Mouse (Mus musculus): ENCODE results near the gene Zfp618.
A peak's percentile ranks its signal among the peaks of the same experiment; 100 is the strongest.

The Zfp618 gene

DNA sequence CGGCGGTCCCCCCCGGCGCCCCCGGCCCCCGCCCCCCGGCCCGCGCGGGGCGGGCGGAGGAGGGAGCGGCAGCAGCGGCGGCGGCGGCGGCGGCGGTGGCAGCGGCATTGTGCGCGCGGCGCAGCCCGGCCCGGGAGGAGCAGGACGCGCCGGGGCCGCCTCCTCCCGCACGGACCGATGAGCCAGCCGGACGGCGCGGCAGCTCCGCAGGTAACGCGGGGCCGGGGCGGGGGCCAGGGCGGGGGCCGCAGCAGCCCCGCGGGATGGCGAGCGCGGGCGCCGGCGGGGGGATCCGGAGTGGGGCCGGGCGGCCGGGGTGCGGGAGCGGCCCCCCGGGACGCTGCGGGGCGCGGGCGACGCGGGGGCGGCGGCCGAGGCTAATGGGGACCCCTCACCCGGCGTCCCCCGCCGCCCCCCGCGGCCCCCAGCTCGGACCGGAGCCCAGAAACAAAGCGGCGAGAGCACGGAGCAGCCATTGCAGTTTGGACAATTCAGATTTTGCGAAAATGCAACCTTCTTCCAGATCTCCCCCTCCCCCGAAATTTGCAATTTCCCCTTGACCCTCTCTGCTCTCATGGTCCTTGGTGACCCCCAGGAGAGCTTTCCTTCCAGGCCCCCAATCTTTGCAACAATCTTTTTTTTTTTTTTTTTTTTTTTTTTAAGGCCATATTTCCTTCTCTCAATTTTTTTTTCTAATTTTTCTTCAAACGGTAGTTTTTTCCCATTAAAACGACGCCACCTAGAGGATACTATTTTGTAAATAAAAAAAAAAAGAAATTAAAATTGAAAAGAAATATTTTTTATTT, at the start of gene Zfp618:
Gene Zfp618, plus strand, starts transcription at position 77 of the 806 bp plus-strand sequence.
- DNase-seq (ENCODE audit: low spot score in 2 of 2), result no peak

DNA sequence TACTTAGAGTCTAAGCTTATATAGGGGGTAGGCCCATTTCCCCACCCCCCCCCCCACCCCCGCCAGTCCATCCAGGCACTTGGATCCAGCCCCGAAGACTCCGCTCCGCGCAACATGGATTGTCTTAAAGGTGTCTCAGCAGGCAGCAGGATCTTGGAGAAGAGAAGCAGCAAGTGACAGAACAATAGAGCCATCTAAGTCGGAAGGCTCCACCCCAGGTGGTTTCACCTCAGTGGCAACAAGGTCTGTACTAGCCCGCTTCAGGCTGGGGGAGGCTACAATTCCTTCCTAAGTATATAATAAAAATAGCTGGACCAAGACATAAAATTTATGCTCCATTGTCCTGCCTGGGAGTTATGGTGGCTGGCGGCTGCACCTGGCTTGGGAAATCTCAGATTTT, 48.3 kb upstream of the Zfp618 start:
- DNase-seq (ENCODE audit: low spot score in 2 of 2), result no peak

DNA sequence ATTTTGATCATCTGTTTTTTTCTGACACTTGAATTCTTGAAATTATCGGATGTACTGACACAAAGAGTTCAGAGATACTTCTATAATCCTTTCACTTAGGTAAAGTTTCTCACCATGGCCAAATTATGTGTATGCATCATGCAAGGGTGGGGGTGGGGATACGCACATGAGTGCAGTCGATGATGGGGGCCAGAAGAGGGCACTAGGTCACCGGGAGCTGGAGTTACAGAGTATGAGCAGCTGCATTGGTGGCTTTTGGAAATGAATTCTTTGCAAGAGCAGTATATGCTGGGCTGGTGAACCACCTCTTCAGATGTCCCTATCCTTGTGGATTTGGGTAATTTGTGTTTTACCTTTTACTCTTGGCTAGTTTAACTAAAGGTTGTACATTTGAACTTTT, 31.6 kb upstream of the Zfp618 start:
- no peak for DNase-seq (ENCODE audit: low spot score in 2 of 2)

DNA sequence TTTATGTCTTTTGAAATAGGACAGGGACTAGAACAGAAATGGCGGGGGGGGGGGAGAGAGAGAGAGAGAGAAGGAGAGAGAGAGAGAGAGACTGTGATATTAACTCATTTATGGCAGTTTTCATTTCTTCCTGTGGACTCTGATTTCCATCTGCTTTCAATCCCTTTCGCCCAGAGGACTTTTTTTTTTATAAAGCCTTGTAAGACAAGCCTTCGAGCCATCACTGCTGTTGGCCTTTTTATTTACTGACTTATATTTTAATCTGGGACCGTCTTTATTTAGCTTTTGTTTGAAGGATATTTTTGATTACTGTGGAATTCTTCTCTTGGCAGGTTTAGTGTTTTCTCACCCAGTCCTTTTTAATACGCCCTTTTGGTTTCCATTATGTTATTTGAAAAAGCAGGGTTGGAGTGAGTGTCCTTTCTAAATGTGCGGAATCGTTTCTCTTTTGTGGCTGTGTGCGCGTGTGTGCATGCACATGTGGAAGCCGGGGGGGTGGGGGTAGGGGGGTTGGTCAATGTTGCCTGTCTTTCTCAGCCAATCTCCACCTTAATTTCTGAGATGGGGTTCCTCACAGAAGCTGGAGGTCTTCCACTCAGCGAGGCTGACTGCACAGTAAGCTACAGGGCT, 29.7 kb upstream of the Zfp618 start:
- no peak for DNase-seq (ENCODE audit: low spot score in 2 of 2)

DNA sequence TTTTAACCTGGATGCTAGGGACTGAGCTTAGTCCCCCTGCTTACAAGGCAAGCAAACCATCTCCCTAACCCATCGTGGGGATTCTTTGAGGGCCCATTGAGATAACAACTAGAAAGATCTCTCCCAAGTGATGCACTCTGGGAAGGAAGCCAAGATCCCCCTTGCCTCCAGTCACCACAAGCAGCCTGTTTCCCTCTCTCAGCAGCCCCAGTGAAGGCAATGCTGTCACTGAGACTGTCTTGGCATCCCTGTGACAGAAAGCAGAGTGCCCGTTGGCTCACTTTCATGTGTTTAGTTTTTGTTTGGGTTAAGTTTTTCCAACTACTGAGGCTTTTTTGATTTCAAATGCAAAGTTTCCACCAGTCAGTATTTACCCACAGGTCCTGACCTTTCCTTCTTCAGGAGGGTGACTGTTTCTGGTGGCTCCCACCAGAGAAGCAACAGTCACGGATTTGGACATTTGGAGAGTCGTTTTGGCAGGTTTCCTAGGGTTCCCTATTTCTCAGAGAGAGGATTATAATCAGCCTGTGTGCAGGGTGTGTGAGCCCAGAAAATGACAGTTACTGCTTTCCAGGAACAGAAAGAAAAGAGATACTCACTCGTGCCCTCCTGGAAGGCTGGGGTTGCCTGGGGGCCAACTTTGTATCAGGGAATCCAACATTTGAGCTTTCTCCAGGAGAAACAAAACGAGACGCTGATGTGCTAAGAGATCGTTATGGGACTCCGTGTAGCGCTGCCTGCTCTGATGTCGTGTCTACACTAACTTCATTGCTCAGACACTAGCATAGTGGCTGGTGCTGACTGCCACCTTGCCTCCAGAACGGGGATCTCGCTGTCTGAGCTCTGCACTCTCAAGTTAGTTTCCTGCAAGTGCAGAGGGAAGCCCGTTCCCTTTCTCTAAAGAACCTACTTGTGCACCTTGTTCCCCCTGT, 23.1 kb upstream of the Zfp618 start:
- no peak for DNase-seq (ENCODE audit: low spot score in 2 of 2)

DNA sequence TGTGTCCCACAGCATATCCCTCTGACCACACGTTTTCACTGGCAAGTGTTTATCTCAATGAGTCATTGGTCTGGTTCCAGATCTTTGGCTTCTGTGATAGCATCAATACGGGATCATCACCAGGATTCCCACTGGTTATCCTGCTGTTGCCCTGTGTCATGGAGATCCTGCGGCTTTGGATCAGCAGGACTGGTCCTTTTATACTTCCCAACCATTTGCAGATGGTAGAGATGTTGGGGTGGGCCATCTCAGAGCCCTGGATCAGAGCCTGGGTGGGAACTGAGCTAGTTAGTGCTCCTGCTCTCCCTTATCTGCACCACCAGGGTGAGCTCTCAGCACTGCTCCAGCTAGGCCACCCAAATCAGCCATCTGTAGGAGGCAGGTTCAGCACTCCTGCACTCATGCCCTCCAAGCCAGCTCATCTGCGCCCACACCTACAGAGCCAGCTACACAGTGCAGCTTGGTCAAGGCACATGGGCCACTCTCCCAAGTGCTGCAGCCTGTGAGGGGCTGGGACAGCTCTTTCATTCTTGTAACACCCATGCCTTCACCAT, 21.0 kb upstream of the Zfp618 start:
- no peak for DNase-seq (ENCODE audit: low spot score in 2 of 2)

DNA sequence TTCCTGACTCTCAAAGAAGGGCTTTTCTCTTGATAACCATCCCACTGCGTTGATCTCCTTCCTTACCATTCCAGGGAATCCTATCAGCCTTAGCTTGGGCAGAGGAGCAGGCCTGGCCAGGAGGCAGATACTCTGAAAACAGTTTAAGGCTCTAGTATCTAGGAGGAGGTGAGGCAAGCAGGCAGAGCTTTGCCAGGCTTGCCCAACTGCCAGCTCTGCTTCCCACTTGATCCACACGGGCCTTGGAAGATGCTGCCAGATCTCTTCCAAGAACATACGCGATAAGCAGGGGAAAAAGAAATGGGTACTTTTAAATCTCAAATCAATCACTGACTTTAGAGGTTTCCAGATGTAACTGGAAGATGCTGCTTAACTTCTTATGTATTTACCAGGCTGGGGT, 1.6 kb upstream of the Zfp618 start:
- peak in 1 of 2 experiments; percentile 43 for DNase-seq (ENCODE audit: low spot score in 2 of 2)

DNA sequence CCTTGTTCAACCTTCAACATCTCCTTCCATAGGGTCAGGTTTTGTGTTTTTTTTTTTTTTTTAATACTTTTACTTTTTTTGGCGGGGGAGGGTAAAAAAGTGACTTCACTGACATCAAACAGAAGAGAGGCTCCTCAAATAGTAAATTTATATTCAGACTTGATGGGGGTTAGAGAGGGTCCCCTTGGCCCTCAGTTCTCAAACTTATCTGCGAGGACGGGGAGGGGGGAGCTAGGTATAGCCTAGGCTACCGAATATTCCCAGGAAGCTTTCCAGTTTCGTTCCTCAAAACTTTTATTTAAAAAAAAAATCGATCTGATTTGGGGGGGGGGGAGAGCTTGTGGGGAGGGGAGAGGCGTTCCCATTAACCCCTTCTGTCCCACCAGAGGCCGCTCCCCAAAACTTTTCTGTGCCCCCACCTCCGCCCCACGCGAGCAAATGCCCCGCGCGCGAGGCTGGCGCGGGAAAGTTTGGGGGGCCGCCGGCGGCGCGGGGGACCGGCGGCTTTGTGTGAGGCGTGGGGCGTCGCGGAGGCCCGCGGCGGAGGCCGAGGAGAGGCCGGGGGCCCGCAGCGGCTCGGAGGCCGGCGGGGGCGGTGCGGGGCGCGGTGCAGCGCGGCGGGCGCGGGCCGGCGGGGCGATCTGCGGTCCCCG, 403 bp upstream of the Zfp618 start:
- DNase-seq (ENCODE audit: low spot score in 2 of 2), result no peak

DNA sequence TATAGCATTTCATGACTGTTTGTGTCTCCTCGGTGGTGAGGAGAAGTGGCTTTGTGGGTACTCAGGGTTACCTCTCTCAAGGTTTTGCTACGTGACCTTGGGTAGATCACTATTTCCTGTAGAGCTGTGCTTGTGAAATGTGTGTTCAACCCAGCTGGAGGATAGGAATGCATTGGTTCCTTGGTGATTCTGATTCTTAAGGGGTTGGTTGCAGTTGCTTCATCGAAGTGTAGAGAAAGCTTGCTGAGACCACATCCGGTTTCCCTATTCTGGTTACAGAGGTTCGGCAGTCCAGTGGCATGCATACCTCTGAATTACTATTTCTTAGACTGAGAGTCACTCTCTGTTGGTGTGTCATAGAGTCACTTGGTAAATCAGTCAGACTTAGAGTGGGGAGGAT, 4.2 kb downstream of the Zfp618 start:
- no peak for DNase-seq (ENCODE audit: low spot score in 2 of 2)

DNA sequence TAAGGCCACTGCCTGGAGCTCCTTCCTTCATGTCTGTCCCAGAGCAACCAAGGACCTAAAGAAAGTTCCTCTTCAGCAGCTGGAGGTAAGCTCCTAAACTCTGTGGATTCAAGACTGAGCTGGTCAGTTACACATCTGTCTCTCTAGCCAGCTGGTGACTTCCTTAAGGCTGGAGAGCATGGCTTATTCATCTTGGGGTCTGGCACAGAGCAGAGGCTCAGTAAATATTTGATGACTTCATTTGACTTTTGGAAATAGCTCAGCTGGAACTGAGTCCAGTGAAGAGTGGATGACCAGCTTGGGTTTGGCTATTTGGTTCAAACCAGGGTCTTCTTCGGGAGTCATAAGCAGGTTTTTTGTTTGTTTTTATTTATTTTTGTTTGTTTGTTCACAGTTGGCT, 6.6 kb downstream of the Zfp618 start:
- no peak for DNase-seq (ENCODE audit: low spot score in 2 of 2)

DNA sequence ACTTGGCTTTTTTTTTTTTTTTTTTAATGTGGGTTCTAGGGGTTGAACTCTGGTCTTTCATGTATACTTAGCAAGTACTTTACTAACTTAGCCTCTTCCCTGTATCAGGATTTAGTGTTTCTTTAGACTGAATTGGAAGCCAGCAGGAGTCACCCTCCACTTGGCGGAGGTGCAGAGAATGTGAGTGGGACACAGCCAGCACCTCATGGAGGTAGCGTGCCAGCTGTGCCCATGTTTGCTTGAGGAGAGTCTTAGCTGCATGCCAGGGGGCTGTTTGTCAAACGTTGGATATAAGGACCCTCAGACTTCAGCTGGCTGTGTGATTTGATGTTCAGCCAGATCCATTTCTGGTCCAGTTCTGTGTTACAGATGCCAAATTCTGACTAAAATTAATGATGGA, 7.7 kb downstream of the Zfp618 start:
- DNase-seq (ENCODE audit: low spot score in 2 of 2), result no peak

DNA sequence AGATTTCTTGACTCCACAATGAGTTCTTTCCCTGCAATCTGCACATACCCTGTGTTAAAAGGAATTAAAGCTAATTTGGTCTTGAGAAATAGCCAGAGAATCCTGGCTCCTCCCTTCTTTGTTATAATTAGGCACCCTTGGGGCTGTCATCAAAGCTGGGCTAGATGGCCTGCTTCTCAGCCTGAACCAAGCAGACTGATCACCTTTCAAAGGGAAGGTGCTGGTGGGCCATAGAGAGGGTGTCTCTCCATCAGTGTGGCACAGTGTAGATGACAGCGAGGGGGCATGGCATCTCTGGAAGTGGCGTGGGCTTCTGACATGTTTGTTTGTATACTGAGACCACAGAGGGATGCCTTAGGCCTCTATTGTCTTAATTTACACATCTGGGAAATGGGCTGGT, 9.5 kb downstream of the Zfp618 start:
- DNase-seq (ENCODE audit: low spot score in 2 of 2), result no peak

DNA sequence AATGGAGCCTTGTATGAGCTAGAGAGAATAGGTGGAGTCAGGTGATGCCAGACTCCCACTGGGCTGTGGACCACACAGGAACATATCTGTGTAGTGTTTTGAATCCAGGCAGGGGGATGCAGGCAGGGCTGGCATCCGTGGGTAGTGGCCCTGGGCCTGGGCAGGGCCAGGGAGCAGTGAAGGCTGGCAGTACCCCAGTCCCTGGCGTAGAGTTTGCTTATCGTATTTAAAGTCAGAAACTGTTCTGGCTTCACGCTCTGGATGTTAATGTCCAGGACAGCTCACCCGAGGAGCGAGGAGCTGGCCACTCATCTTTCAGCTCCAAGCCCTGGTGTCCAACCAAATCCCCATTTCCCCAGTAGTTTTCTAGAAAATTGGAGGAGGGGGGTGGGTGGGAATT, 10.2 kb downstream of the Zfp618 start:
- no peak for DNase-seq (ENCODE audit: low spot score in 2 of 2)

DNA sequence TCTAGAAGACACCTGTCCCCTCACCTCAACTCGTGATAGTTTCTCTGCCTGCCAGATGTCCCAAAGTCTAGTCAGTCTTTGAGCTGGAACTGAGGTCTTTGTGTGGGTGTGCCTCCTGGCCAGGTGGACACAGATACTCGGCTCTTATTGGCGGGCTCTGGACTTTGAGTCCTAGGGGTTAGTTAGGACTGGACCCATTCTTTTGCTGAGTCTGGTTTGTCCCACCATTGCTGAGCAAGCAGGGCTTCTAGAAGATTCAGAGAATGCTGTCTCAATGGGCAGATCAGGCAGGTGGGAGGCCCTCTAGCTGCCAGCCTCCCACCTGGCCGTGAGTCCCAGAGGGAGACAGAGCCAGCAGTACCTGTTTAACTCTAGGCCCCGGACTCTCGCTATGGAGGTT, 12.1 kb downstream of the Zfp618 start:
- no peak for DNase-seq (ENCODE audit: low spot score in 2 of 2)

DNA sequence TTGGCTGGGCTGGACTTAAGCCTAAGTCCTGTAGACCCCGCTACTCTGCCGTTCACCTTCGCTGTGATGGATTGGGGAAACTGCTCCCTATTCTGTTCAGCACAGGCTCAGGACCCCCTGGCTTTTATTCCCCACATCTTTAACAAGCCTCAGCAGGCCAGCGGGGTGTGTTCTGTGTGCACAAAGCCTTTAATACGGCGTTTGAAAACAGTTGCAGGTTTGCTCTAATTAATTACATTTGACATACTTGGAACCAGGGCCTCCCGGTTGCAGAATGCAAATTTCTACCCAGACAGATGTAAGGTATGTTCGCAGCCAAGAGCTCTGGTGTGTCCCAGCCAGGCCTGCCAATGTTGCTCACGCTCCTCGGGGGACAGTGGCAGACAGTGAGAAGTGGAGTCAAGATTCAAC, 13.1 kb downstream of the Zfp618 start:
- DNase-seq (ENCODE audit: low spot score in 2 of 2), result no peak

DNA sequence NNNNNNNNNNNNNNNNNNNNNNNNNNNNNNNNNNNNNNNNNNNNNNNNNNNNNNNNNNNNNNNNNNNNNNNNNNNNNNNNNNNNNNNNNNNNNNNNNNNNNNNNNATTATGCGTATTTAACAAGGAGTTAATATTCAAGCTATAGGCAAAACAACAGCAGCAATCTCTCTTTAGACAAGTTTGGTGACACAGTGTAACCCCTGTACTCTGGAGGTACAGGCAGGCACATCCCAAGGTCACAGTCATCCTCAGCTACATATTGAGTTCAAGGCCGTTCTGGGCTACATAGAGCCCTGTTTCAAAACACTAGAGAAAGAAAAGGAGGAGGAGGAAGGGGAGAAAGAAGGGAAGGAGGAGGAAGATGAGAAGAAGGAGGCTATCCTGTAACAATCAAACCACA, 16.2 kb downstream of the Zfp618 start:
- DNase-seq (ENCODE audit: low spot score in 2 of 2), result no peak

DNA sequence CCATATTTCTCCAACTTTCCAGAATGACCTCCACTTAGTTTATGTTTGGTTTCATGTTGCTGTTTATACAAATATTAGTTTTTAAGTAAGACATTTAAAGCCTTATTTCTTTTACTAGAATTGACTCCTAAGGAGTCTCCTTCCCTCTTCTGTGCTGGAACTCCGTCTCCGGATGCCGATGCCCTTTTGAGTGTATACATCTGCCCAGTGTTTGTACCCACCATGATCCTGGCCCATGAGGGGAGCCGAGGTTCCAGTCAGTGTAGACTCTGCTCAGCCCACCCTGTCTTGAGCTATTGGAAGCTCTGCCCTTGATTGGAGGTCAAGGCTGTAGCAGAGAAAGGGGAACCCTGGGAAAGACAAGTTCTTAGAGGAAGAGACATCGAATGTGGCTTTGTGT, 18.2 kb downstream of the Zfp618 start:
- DNase-seq (ENCODE audit: low spot score in 2 of 2), result no peak

DNA sequence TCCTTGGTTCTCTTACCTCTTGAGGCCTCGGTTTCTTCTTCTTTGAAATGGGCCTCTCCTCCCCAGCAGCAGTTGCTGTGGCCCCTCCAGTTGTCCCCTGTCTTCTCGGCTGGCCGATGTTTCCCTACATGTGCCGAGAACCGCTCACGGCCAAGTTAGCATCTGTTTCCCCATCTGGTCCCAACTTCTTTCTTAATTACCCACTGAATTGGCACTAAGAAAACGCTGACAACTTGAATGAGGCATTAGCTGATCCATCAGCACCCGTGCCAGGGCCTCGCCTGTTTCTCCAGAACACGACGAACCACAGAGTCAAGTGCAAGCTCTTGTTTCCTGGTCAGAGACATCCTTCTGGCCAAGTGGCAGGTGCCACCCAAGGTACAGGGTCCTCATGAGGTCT, 26.0 kb downstream of the Zfp618 start:
- no peak for DNase-seq (ENCODE audit: low spot score in 2 of 2)

DNA sequence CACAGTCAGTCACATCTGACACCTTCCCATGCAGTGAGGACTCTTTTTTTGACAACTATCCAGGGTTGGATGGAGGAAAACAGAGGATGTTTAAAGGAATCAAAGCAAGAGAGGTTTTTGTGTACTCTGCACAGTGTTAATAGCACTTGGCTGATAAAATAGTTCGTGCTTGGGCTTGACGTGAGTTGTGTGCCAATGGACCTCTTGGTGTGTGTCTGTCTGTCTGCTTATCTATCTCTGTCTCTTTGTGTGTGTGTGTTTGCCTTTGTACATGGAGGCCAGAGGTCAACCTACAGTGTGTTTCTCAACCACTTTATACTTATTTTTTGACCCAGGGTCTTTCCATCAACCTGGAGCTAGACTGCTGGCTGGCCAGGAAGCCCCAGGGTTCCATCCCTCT, 27.8 kb downstream of the Zfp618 start:
- no peak for DNase-seq (ENCODE audit: low spot score in 2 of 2)

DNA sequence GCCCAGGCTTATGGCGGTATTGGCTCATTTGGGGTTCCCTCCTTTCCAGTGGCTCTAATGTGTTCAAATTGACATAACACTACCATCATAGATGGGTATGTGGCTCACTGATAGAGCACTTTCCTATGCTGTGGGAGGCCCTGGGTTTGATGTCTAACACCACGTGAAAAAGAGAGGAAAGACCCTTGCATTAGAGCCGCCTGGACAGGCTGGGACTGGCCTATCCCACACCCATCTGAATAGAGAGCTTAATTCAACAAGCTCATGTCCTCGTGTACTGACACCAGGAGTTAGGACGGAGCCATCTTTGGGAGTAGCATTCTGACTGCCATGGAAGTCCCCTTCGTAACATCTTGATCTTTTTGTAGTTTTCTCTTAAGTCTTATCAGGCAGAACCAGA, 32.2 kb downstream of the Zfp618 start:
- no peak for DNase-seq (ENCODE audit: low spot score in 2 of 2)

DNA sequence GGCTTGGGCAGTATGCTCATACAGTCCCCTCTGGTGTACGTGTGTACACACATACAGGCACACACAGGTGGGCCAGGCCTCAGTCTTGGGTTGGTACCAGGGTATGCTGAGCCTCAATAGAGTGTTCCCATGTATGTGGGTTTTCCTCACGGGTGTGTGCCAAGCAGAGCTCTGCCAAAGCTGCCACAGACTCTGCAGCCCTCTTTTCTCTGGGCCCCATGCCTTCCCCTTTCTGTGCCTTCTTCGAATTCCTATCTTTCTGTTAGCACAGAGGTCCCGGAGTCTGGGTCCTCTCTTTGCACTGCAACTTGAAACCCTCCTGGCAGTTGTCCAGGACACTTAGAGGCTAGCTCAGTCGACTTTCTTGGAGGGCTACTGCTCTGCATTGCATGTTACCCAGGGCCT, 33.1 kb downstream of the Zfp618 start:
- no peak for DNase-seq (ENCODE audit: low spot score in 2 of 2)

DNA sequence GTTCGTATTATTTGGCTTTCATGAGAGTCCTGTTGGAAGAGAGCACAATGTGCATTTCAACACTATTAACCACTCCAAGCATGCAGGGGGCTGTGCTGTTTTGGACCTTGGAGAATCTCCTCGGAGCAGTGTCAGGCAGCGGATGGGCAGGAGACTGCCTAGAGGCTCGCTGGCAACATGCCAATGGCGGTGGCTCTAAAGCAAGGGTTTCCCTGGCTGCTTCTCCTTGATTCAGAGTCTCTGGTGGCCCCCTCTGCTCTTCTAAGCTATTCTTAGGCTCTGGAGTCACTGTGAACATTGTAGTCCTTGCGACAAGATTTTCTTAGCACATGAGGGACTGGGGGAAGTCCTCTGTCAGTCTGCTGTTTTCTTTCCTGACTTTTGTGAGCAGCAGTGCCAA, 33.5 kb downstream of the Zfp618 start:
- DNase-seq (ENCODE audit: low spot score in 2 of 2), result no peak
